Mouse (Mus musculus): ENCODE measurements around the gene Ugt3a1. TPM values are rescaled to one million over a fixed set of nuclear protein-coding genes. Genes with fewer than 3 reads are reported as not detected.
"Not testable (repeated sequence)": the region's sequence is repeated elsewhere in the genome, so short reads cannot be mapped to it uniquely, and the experiment has no call there.

The Ugt3a1 gene
- polyA plus RNA-seq (2014; fragmentation: Nextera tagmentation; extraction: Ambion mirVana) = 0.18 TPM in 1 of 2 replicates, not detected in the other

GRCm38 (mm10) chr15:9276838-9277295, at the start of gene Ugt3a1:
TSS of gene Ugt3a1 (plus strand) at chr15:9276888.
- 95% methylated on average over 6 of the region's 6 CpGs for WGBS
- no peak within 1 kb of the TSS for H3K27ac ChIP-seq (ENCODE audit: low read depth, low read length)
- H3K36me3 ChIP-seq (ENCODE audit: control insufficient read depth, insufficient read depth, low read length) = no peaks in the 10 kb centered on the region
- H3K27me3 ChIP-seq (ENCODE audit: control insufficient read depth, insufficient read depth, low read length) = no peaks in the 10 kb centered on the region
- ATAC-seq (ENCODE audit: low FRiP score) = no peak
- DNase-seq (ENCODE audit: low spot score, missing footprints) = no peak
- no peaks in the 10 kb centered on the region for H3K4me1 ChIP-seq (ENCODE audit: control insufficient read depth, insufficient read depth, low read length)
- H3K9ac ChIP-seq (ENCODE audit: low read length) = no peak within 1 kb of the TSS
- no peak within 1 kb of the TSS for H3K4me2 ChIP-seq
- no peak within 1 kb of the TSS for H3K4me3 ChIP-seq (ENCODE audit: low read depth, low read length)
- no peaks in the 10 kb centered on the region for H3K9me3 ChIP-seq (ENCODE audit: control insufficient read depth, low read length)

GRCm38 (mm10) chr15:9230917-9231316, 45.8 kb upstream of the Ugt3a1 start:
- H3K9ac ChIP-seq (ENCODE audit: low read length); H3K4me2 ChIP-seq; H3K27ac ChIP-seq (ENCODE audit: low read depth, low read length); ATAC-seq (ENCODE audit: low FRiP score); H3K4me1 ChIP-seq (ENCODE audit: control insufficient read depth, insufficient read depth, low read length); H3K36me3 ChIP-seq (ENCODE audit: control insufficient read depth, insufficient read depth, low read length); DNase-seq (ENCODE audit: low spot score, missing footprints); H3K27me3 ChIP-seq (ENCODE audit: control insufficient read depth, insufficient read depth, low read length); H3K9me3 ChIP-seq (ENCODE audit: control insufficient read depth, low read length); H3K4me3 ChIP-seq (ENCODE audit: low read depth, low read length): not testable (repeated sequence)
- 89% methylated on average over 4 of the region's 4 CpGs for WGBS

- Histone ChIP-seq H3K27ac (ENCODE audit: low read depth, low read length) (no peak overlapping the region), H3K4me1 (ENCODE audit: control insufficient read depth, insufficient read depth, low read length) (no peaks in the 10 kb centered on the region), H3K4me2 (no peak overlapping the region), H3K4me3 (ENCODE audit: low read depth, low read length) (no peak overlapping the region), H3K27me3 (ENCODE audit: control insufficient read depth, insufficient read depth, low read length) (no peaks in the 10 kb centered on the region), H3K9ac (ENCODE audit: low read length) (no peak overlapping the region), H3K9me3 (ENCODE audit: control insufficient read depth, low read length) (no peaks in the 10 kb centered on the region), H3K36me3 (ENCODE audit: control insufficient read depth, insufficient read depth, low read length) (no peaks in the 10 kb centered on the region)
- no peak for ATAC-seq (ENCODE audit: low FRiP score)
- no peak for DNase-seq (ENCODE audit: low spot score, missing footprints)
Observed at GRCm38 (mm10) chr15:9246345-9246744, 30.3 kb upstream of the Ugt3a1 start.

- WGBS = 96% methylated on average over 3 of the region's 3 CpGs
- H3K9me3 ChIP-seq (ENCODE audit: control insufficient read depth, low read length) = no peaks in the 10 kb centered on the region
- H3K4me1 ChIP-seq (ENCODE audit: control insufficient read depth, insufficient read depth, low read length) = no peaks in the 10 kb centered on the region
- no peaks in the 10 kb centered on the region for H3K27me3 ChIP-seq (ENCODE audit: control insufficient read depth, insufficient read depth, low read length)
- H3K4me3 ChIP-seq (ENCODE audit: low read depth, low read length) = no peak overlapping the region
- no peaks in the 10 kb centered on the region for H3K36me3 ChIP-seq (ENCODE audit: control insufficient read depth, insufficient read depth, low read length)
- no peak for ATAC-seq (ENCODE audit: low FRiP score)
- no peak overlapping the region for H3K4me2 ChIP-seq
- no peak for DNase-seq (ENCODE audit: low spot score, missing footprints)
- H3K9ac ChIP-seq (ENCODE audit: low read length) = no peak overlapping the region
- H3K27ac ChIP-seq (ENCODE audit: low read depth, low read length) = no peak overlapping the region
Observed at GRCm38 (mm10) chr15:9252891-9253290, 23.8 kb upstream of the Ugt3a1 start.

GRCm38 (mm10) chr15:9260621-9261020, 16.1 kb upstream of the Ugt3a1 start:
- Histone ChIP-seq H3K27ac (ENCODE audit: low read depth, low read length) (no peak overlapping the region), H3K4me1 (ENCODE audit: control insufficient read depth, insufficient read depth, low read length) (no peaks in the 10 kb centered on the region), H3K9ac (ENCODE audit: low read length) (no peak overlapping the region), H3K36me3 (ENCODE audit: control insufficient read depth, insufficient read depth, low read length) (no peaks in the 10 kb centered on the region), H3K9me3 (ENCODE audit: control insufficient read depth, low read length) (no peaks in the 10 kb centered on the region), H3K4me2 (no peak overlapping the region), H3K4me3 (ENCODE audit: low read depth, low read length) (no peak overlapping the region), H3K27me3 (ENCODE audit: control insufficient read depth, insufficient read depth, low read length) (no peaks in the 10 kb centered on the region)
- DNase-seq (ENCODE audit: low spot score, missing footprints) (no peak), ATAC-seq (ENCODE audit: low FRiP score) (no peak)
- WGBS = 80% methylated on average over 3 of the region's 3 CpGs

- Histone ChIP-seq H3K4me1 (ENCODE audit: control insufficient read depth, insufficient read depth, low read length) (no peaks in the 10 kb centered on the region), H3K27me3 (ENCODE audit: control insufficient read depth, insufficient read depth, low read length) (no peaks in the 10 kb centered on the region), H3K27ac (ENCODE audit: low read depth, low read length) (no peak overlapping the region), H3K9me3 (ENCODE audit: control insufficient read depth, low read length) (no peaks in the 10 kb centered on the region), H3K36me3 (ENCODE audit: control insufficient read depth, insufficient read depth, low read length) (no peaks in the 10 kb centered on the region), H3K4me2 (no peak overlapping the region), H3K4me3 (ENCODE audit: low read depth, low read length) (no peak overlapping the region), H3K9ac (ENCODE audit: low read length) (no peak overlapping the region)
- ATAC-seq (ENCODE audit: low FRiP score) (no peak), DNase-seq (ENCODE audit: low spot score, missing footprints) (no peak)
- 85% methylated on average over 7 of the region's 7 CpGs for WGBS
Observed at GRCm38 (mm10) chr15:9271876-9272275, 4.8 kb upstream of the Ugt3a1 start.

GRCm38 (mm10) chr15:9279026-9279425, 2.3 kb downstream of the Ugt3a1 start:
- no peak overlapping the region for H3K9ac ChIP-seq (ENCODE audit: low read length)

GRCm38 (mm10) chr15:9279596-9279995, 2.9 kb downstream of the Ugt3a1 start:
- Histone ChIP-seq H3K27me3 (ENCODE audit: control insufficient read depth, insufficient read depth, low read length) (no peaks in the 10 kb centered on the region), H3K27ac (ENCODE audit: low read depth, low read length) (no peak overlapping the region), H3K4me3 (ENCODE audit: low read depth, low read length) (no peak overlapping the region), H3K4me2 (no peak overlapping the region), H3K36me3 (ENCODE audit: control insufficient read depth, insufficient read depth, low read length) (no peaks in the 10 kb centered on the region), H3K9me3 (ENCODE audit: control insufficient read depth, low read length) (no peaks in the 10 kb centered on the region), H3K4me1 (ENCODE audit: control insufficient read depth, insufficient read depth, low read length) (no peaks in the 10 kb centered on the region), H3K9ac (ENCODE audit: low read length) (no peak overlapping the region)
- ATAC-seq (ENCODE audit: low FRiP score) (no peak), DNase-seq (ENCODE audit: low spot score, missing footprints) (no peak)
- WGBS = 87% methylated on average over 3 of the region's 3 CpGs

More at GRCm38 (mm10) chr15:9279026-9279425, 2.3 kb downstream of the Ugt3a1 start:
- Histone ChIP-seq H3K4me3 (ENCODE audit: low read depth, low read length) (no peak overlapping the region), H3K27me3 (ENCODE audit: control insufficient read depth, insufficient read depth, low read length) (no peaks in the 10 kb centered on the region), H3K4me2 (no peak overlapping the region), H3K27ac (ENCODE audit: low read depth, low read length) (no peak overlapping the region), H3K36me3 (ENCODE audit: control insufficient read depth, insufficient read depth, low read length) (no peaks in the 10 kb centered on the region), H3K9me3 (ENCODE audit: control insufficient read depth, low read length) (no peaks in the 10 kb centered on the region), H3K4me1 (ENCODE audit: control insufficient read depth, insufficient read depth, low read length) (no peaks in the 10 kb centered on the region)
- 92% methylated on average over 3 of the region's 3 CpGs for WGBS
- ATAC-seq (ENCODE audit: low FRiP score) (no peak), DNase-seq (ENCODE audit: low spot score, missing footprints) (no peak)

GRCm38 (mm10) chr15:9283165-9283564, 6.5 kb downstream of the Ugt3a1 start:
- no peak overlapping the region for H3K9ac ChIP-seq (ENCODE audit: low read length)

GRCm38 (mm10) chr15:9289660-9290059, 13.0 kb downstream of the Ugt3a1 start:
- ATAC-seq (ENCODE audit: low FRiP score) (no peak), DNase-seq (ENCODE audit: low spot score, missing footprints) (no peak)
- 64% methylated on average over 2 of the region's 2 CpGs for WGBS
- no peak overlapping the region for H3K4me3 ChIP-seq (ENCODE audit: low read depth, low read length)
- no peaks in the 10 kb centered on the region for H3K36me3 ChIP-seq (ENCODE audit: control insufficient read depth, insufficient read depth, low read length)
- no peak overlapping the region for H3K27ac ChIP-seq (ENCODE audit: low read depth, low read length)
- no peaks in the 10 kb centered on the region for H3K4me1 ChIP-seq (ENCODE audit: control insufficient read depth, insufficient read depth, low read length)
- H3K4me2 ChIP-seq = no peak overlapping the region
- no peaks in the 10 kb centered on the region for H3K9me3 ChIP-seq (ENCODE audit: control insufficient read depth, low read length)
- no peaks in the 10 kb centered on the region for H3K27me3 ChIP-seq (ENCODE audit: control insufficient read depth, insufficient read depth, low read length)
- H3K9ac ChIP-seq (ENCODE audit: low read length) = no peak overlapping the region

More at GRCm38 (mm10) chr15:9283165-9283564, 6.5 kb downstream of the Ugt3a1 start:
- Histone ChIP-seq H3K4me1 (ENCODE audit: control insufficient read depth, insufficient read depth, low read length) (no peaks in the 10 kb centered on the region), H3K36me3 (ENCODE audit: control insufficient read depth, insufficient read depth, low read length) (no peaks in the 10 kb centered on the region), H3K9me3 (ENCODE audit: control insufficient read depth, low read length) (no peaks in the 10 kb centered on the region), H3K4me3 (ENCODE audit: low read depth, low read length) (no peak overlapping the region), H3K27me3 (ENCODE audit: control insufficient read depth, insufficient read depth, low read length) (no peaks in the 10 kb centered on the region), H3K27ac (ENCODE audit: low read depth, low read length) (no peak overlapping the region), H3K4me2 (no peak overlapping the region)
- WGBS = 90% methylated on average over 2 of the region's 2 CpGs
- DNase-seq (ENCODE audit: low spot score, missing footprints) (no peak), ATAC-seq (ENCODE audit: low FRiP score) (no peak)

Data from midbrain, embryonic 11.5 days (tissue).